Mouse (Mus musculus): Measurements from ENCODE around the gene Atg4d. TPM values are rescaled to one million over a fixed set of nuclear protein-coding genes. Genes with fewer than 3 reads are reported as not detected.
A peak's percentile ranks its signal among the peaks of the same experiment; 100 is the strongest.
"Not testable (repeated sequence)": the region's sequence is repeated elsewhere in the genome, so short reads cannot be mapped to it uniquely, and the experiment has no call there.

Gene Atg4d
- 27.5 and 31.8 TPM in 2 replicates for polyA plus RNA-seq (2012; rRNA removed)

GRCm38 (mm10) chr9:21265000-21265561 is at the start of gene Atg4d:
Gene Atg4d (plus strand): TSS chr9:21265293.
- Histone ChIP-seq H3K36me3 (ENCODE audit: control insufficient read depth, insufficient read depth, low read length) (no peaks in the 10 kb centered on the region; the same call in 1 of the 2 replicates), H3K4me1 (ENCODE audit: control insufficient read depth, insufficient read depth, low read length) (peaks cover 12% of the 10 kb centered on the region), H3K4me3 (ENCODE audit: control insufficient read depth, low read depth, low read length) (peak within 1 kb of the TSS; percentile 94), H3K27me3 (ENCODE audit: control insufficient read depth, insufficient read depth, low read length) (no peaks in the 10 kb centered on the region), H3K27ac (ENCODE audit: control insufficient read depth, insufficient read depth, low read depth, low read length) (peak within 1 kb of the TSS; percentile 47)
- TF ChIP-seq POLR2A (IDR thresholded peaks at IDR 0.05; ENCODE audit: control insufficient read depth, low read depth, low read length), result peak; percentile 86
- TF ChIP-seq CTCF (IDR thresholded peaks at IDR 0.05; ENCODE audit: control insufficient read depth, insufficient read depth, insufficient replicate concordance, low read depth, low read length), result no peak

GRCm38 (mm10) chr9:21216050-21216841 is 48.8 kb upstream of the Atg4d start:
- Histone ChIP-seq H3K4me1 (ENCODE audit: control insufficient read depth, insufficient read depth, low read length) (peaks cover 4% of the 10 kb centered on the region), H3K36me3 (ENCODE audit: control insufficient read depth, insufficient read depth, low read length) (no peaks in the 10 kb centered on the region), H3K27ac (ENCODE audit: control insufficient read depth, insufficient read depth, low read depth, low read length) (no peak overlapping the region), H3K4me3 (ENCODE audit: control insufficient read depth, low read depth, low read length) (no peak overlapping the region), H3K27me3 (ENCODE audit: control insufficient read depth, insufficient read depth, low read length) (no peaks in the 10 kb centered on the region)
- TF ChIP-seq CTCF (IDR thresholded peaks at IDR 0.05; ENCODE audit: control insufficient read depth, insufficient read depth, insufficient replicate concordance, low read depth, low read length) (no peak), POLR2A (IDR thresholded peaks at IDR 0.05; ENCODE audit: control insufficient read depth, low read depth, low read length) (no peak)

GRCm38 (mm10) chr9:21219820-21220219 is 45.3 kb upstream of the Atg4d start:
- TF ChIP-seq POLR2A (IDR thresholded peaks at IDR 0.05; ENCODE audit: control insufficient read depth, low read depth, low read length) (no peak), CTCF (IDR thresholded peaks at IDR 0.05; ENCODE audit: control insufficient read depth, insufficient read depth, insufficient replicate concordance, low read depth, low read length) (no peak)
- H3K4me3 ChIP-seq (ENCODE audit: control insufficient read depth, low read depth, low read length), result no peak overlapping the region
- H3K4me1 ChIP-seq (ENCODE audit: control insufficient read depth, insufficient read depth, low read length), result peaks cover 4% of the 10 kb centered on the region
- no peaks in the 10 kb centered on the region for H3K27me3 ChIP-seq (ENCODE audit: control insufficient read depth, insufficient read depth, low read length)
- H3K27ac ChIP-seq (ENCODE audit: control insufficient read depth, insufficient read depth, low read depth, low read length), result no peak overlapping the region
- H3K36me3 ChIP-seq (ENCODE audit: control insufficient read depth, insufficient read depth, low read length), result no peaks in the 10 kb centered on the region

GRCm38 (mm10) chr9:21220490-21221382 is 44.4 kb upstream of the Atg4d start:
- peak; percentile 97 for TF ChIP-seq CTCF (IDR thresholded peaks at IDR 0.05; ENCODE audit: control insufficient read depth, insufficient read depth, insufficient replicate concordance, low read depth, low read length)
- peak; percentile 48; the same call in 1 of the 2 replicates for TF ChIP-seq POLR2A (IDR thresholded peaks at IDR 0.05; ENCODE audit: control insufficient read depth, low read depth, low read length)
- H3K36me3 ChIP-seq (ENCODE audit: control insufficient read depth, insufficient read depth, low read length), result no peaks in the 10 kb centered on the region
- peak overlapping the region; percentile 47 for H3K27ac ChIP-seq (ENCODE audit: control insufficient read depth, insufficient read depth, low read depth, low read length)
- H3K27me3 ChIP-seq (ENCODE audit: control insufficient read depth, insufficient read depth, low read length), result no peaks in the 10 kb centered on the region
- peak overlapping the region; percentile 50 for H3K4me3 ChIP-seq (ENCODE audit: control insufficient read depth, low read depth, low read length)
- H3K4me1 ChIP-seq (ENCODE audit: control insufficient read depth, insufficient read depth, low read length), result peaks cover 4% of the 10 kb centered on the region

- Histone ChIP-seq H3K27ac (ENCODE audit: control insufficient read depth, insufficient read depth, low read depth, low read length) (no peak overlapping the region), H3K27me3 (ENCODE audit: control insufficient read depth, insufficient read depth, low read length) (no peaks in the 10 kb centered on the region), H3K4me1 (ENCODE audit: control insufficient read depth, insufficient read depth, low read length) (peaks cover 4% of the 10 kb centered on the region), H3K36me3 (ENCODE audit: control insufficient read depth, insufficient read depth, low read length) (no peaks in the 10 kb centered on the region), H3K4me3 (ENCODE audit: control insufficient read depth, low read depth, low read length) (no peak overlapping the region)
- TF ChIP-seq POLR2A (IDR thresholded peaks at IDR 0.05; ENCODE audit: control insufficient read depth, low read depth, low read length) (no peak), CTCF (IDR thresholded peaks at IDR 0.05; ENCODE audit: control insufficient read depth, insufficient read depth, insufficient replicate concordance, low read depth, low read length) (no peak)
These were observed 43.6 kb upstream of the Atg4d start for GRCm38 (mm10) chr9:21221383-21221929.

- H3K27ac ChIP-seq (ENCODE audit: control insufficient read depth, insufficient read depth, low read depth, low read length); H3K36me3 ChIP-seq (ENCODE audit: control insufficient read depth, insufficient read depth, low read length); H3K4me1 ChIP-seq (ENCODE audit: control insufficient read depth, insufficient read depth, low read length); H3K4me3 ChIP-seq (ENCODE audit: control insufficient read depth, low read depth, low read length); H3K27me3 ChIP-seq (ENCODE audit: control insufficient read depth, insufficient read depth, low read length): not testable (repeated sequence)
These were observed 41.6 kb upstream of the Atg4d start for GRCm38 (mm10) chr9:21223490-21223889.

- TF ChIP-seq CTCF (IDR thresholded peaks at IDR 0.05; ENCODE audit: control insufficient read depth, insufficient read depth, insufficient replicate concordance, low read depth, low read length), result no peak
- no peak for TF ChIP-seq POLR2A (IDR thresholded peaks at IDR 0.05; ENCODE audit: control insufficient read depth, low read depth, low read length)
- peaks cover 4% of the 10 kb centered on the region for H3K4me1 ChIP-seq (ENCODE audit: control insufficient read depth, insufficient read depth, low read length)
- no peak overlapping the region for H3K4me3 ChIP-seq (ENCODE audit: control insufficient read depth, low read depth, low read length)
- no peaks in the 10 kb centered on the region for H3K27me3 ChIP-seq (ENCODE audit: control insufficient read depth, insufficient read depth, low read length)
- no peak overlapping the region for H3K27ac ChIP-seq (ENCODE audit: control insufficient read depth, insufficient read depth, low read depth, low read length)
- no peaks in the 10 kb centered on the region for H3K36me3 ChIP-seq (ENCODE audit: control insufficient read depth, insufficient read depth, low read length)
These were observed 41.2 kb upstream of the Atg4d start for GRCm38 (mm10) chr9:21223906-21224305.
